Mouse (Mus musculus) hindbrain, embryonic 12.5 days (tissue): ENCODE measurements around the gene Parp1. TPM values are rescaled to one million over a fixed set of nuclear protein-coding genes. Genes with fewer than 3 reads are reported as not detected.
"Not testable (repeated sequence)": the region's sequence is repeated elsewhere in the genome, so short reads cannot be mapped to it uniquely, and the experiment has no call there.

Source experiments
- ATAC-seq: fragments of 200-750 bp; cut with Nextera tagmentation; 2 replicates; pipeline ENCODE4 v1.8.0; 2017; ENCODE audit warnings: moderate TSS enrichment; ENCODE audit not compliant: low FRiP score
- H3K27ac ChIP-seq: fragments of 300-500 bp; sonication (generic); 2 replicates; pipeline ENCODE4 v1.5.1; 2016; ENCODE audit warnings: mild to moderate bottlenecking
- H3K27me3 ChIP-seq: fragments of 300-500 bp; sonication (generic); 2 replicates; pipeline ENCODE4 v1.6.1; 2016; ENCODE audit warnings: mild to moderate bottlenecking
- H3K36me3 ChIP-seq: fragments of 300-500 bp; sonication (generic); 2 replicates; pipeline ENCODE4 v1.6.1; 2016; ENCODE audit warnings: mild to moderate bottlenecking
- H3K4me1 ChIP-seq: fragments of 300-500 bp; sonication (generic); 2 replicates; pipeline ENCODE4 v1.6.1; 2016
- H3K4me2 ChIP-seq: fragments of 300-500 bp; sonication (generic); replicated peaks from 2 replicates; pipeline ENCODE4 v1.6.1; 2016; ENCODE audit warnings: mild to moderate bottlenecking
- H3K4me3 ChIP-seq: fragments of 300-500 bp; sonication (generic); 2 replicates; pipeline ENCODE4 v1.5.1; 2016; ENCODE audit warnings: mild to moderate bottlenecking
- H3K9ac ChIP-seq: fragments of 300-500 bp; sonication (generic); 2 replicates; pipeline ENCODE4 v1.6.1; 2016; ENCODE audit warnings: mild to moderate bottlenecking, moderate library complexity
- H3K9me3 ChIP-seq: fragments of 300-500 bp; sonication (generic); replicated peaks from 2 replicates; pipeline ENCODE4 v1.6.1; 2016; ENCODE audit warnings: mild to moderate bottlenecking
- WGBS: fragments of 180-500 bp; shearing (Covaris S2); methylation state at CpG from one replicate; pipeline ENCODE4 v1.1.7; 2016; 5-methylcytosine and 5-hydroxymethylcytosine counted together
- polyA plus RNA-seq: library from polyadenylated mRNA; unstranded; fragments of >200 nt; fragmentation: Nextera tagmentation; extraction: Ambion mirVana; gene quantifications from 2 replicates; pipeline ENCODE4 v1.2.1, GENCODE M21; 2016

Gene Parp1
- polyA plus RNA-seq, 1 experiment from 2014 or later = 178 TPM

DNA sequence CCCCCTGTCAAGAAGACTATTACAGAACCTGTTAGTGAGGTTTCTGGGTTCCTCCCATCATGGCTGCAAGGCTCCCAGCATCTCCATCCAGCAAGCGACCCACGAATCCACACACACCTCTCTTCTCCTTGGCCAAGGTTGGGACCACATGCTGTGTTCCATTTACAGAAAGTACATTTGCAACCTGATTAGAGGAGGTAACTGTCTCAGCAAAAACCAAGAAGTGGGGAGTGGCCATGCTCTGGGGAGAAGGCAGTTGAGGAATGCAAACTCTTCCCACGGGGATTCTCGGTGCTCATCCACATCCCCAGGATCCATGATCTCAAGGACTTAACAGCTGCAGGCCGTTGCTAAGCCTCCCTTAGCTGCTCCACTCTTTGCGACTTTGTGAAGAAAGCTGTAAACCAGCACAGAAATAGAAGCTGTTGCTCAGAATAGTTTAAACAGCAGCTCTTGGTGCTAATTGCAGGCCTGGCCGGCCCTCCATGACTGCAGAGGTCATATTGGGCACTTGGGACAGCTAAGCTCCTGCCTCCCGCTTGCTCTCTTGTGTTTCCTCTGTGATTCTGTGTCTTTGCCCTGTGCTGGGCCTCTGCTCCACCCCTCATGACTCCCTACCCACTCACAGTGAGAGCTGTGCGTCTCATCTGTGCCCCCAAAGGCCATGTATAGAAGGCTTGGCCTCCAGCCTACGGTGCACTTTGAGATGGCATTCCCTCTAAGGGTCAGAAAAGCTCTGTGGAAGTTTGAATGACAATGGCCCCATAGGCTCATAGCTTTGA is 38.3 kb downstream of the Parp1 start:
- Histone ChIP-seq H3K27ac (no peak overlapping the region), H3K9ac (no peak overlapping the region), H3K27me3 (no peaks in the 10 kb centered on the region), H3K9me3 (0 out of 2 replicates have a peak, but pooled peaks cover 2% of the 10 kb centered on the region), H3K4me1 (no peaks in the 10 kb centered on the region), H3K4me3 (no peak overlapping the region), H3K36me3 (peaks cover 33% of the 10 kb centered on the region), H3K4me2 (no peak overlapping the region)
- ATAC-seq = no peak
- WGBS = 83% methylated on average over 10 of the region's 10 CpGs

DNA sequence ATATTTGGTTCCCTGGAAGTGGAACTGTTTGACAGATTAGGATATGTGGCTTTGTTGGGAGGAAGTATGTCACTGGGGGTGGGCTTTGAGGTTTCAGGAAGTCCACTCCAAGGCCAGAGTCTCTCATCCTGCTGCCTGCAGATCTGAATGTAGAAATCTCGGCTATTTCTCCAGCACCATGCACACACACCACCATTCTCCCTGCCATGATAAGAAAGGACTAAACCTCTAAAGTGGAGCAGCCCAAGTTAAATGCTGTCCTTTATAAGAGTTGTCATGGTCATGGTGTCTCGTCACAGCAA is 38.8 kb downstream of the Parp1 start:
- WGBS = 89% methylated on average over 2 of the region's 2 CpGs
- no peak overlapping the region for H3K9ac ChIP-seq
- H3K4me3 ChIP-seq = no peak overlapping the region
- no peaks in the 10 kb centered on the region for H3K27me3 ChIP-seq
- no peaks in the 10 kb centered on the region for H3K4me1 ChIP-seq
- 0 out of 2 replicates have a peak, but pooled peaks cover 2% of the 10 kb centered on the region for H3K9me3 ChIP-seq
- ATAC-seq = no peak
- H3K4me2 ChIP-seq = no peak overlapping the region
- H3K36me3 ChIP-seq = peaks cover 28% of the 10 kb centered on the region
- H3K27ac ChIP-seq = no peak overlapping the region

DNA sequence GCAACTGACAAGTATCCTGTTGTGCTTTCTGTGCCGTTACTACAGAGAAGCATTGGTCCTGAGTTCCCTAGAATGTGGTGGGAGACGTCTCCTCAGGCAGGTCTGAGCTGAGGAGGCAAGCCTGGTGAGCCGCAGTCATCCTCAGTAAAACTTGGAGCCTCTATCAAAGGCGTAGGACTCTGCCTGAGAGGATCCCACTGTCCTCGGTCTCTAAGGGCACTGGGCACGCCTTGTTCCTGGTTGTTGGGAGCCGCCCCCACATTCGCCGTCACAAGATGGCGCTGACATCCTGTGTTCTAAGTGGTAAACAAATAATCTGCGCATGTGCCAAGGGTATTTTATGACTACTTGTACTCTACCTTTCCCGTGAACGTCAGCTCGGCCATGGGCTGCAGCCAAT is 43.1 kb downstream of the Parp1 start:
- not testable (repeated sequence) for ATAC-seq, H3K4me2 ChIP-seq, H3K27me3 ChIP-seq, H3K4me1 ChIP-seq, H3K4me3 ChIP-seq, H3K9me3 ChIP-seq, H3K9ac ChIP-seq, H3K27ac ChIP-seq, H3K36me3 ChIP-seq
- 94% methylated on average over 10 of the region's 14 CpGs for whole genome bisulfite sequencing

DNA sequence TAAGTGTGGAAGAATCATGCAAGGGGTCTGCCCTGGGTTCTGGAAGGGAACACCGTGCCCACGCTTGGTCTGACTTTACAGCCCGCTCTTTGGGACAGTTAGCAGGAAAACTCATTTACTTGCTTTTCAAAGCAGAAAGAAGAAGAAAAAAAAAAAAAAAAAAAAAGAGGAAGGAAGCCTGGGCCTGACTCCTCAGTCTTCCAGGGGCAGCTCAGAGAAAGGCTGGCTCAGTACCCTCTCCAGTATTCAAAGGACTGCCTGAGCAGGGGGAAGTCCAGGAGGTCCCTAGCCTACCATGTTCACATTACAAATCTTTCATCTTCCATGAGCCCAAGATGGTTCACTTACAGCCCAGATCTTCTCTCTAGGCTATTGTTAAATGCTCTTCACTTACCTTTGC is 48.0 kb downstream of the Parp1 start:
- WGBS = 90% methylated on average over 3 of the region's 3 CpGs
- Histone ChIP-seq H3K27me3 (no peaks in the 10 kb centered on the region), H3K36me3 (no peaks in the 10 kb centered on the region)

DNA sequence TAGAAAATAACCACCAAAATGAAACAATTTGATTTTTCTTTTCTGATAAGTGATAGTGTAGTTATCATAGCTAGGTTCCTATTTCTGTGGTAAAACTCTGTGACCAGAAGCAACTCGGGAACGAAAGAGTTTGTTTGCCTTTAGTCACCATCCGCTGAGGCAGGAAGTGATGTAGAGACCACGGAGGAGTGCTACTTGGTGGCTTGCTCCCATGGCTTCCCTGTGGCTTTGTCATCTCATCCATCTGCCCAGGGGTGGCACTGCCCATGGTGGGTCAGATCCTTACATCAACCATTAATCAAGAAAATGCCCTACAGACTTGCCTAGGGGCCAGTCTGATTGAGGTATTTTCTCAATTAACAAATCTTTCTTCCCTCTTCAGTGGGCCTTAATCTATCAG is 53.7 kb downstream of the Parp1 start:
- Histone ChIP-seq H3K9ac (no peak overlapping the region), H3K4me2 (no peak overlapping the region), H3K36me3 (no peaks in the 10 kb centered on the region), H3K9me3 (peaks cover 3% of the 10 kb centered on the region; the same call in 1 of the 2 replicates), H3K27ac (no peak overlapping the region), H3K27me3 (no peaks in the 10 kb centered on the region), H3K4me1 (no peaks in the 10 kb centered on the region), H3K4me3 (no peak overlapping the region)
- ATAC-seq = no peak
- 89% methylated on average over 4 of the region's 4 CpGs for WGBS

More for the DNA sequence above, 48.0 kb downstream of the Parp1 start:
- H3K4me2 ChIP-seq = no peak overlapping the region
- no peaks in the 10 kb centered on the region for H3K4me1 ChIP-seq
- no peak overlapping the region for H3K27ac ChIP-seq
- no peak for ATAC-seq
- 0 out of 2 replicates have a peak, but pooled peaks cover 1% of the 10 kb centered on the region for H3K9me3 ChIP-seq
- H3K4me3 ChIP-seq = no peak overlapping the region
- no peak overlapping the region for H3K9ac ChIP-seq

DNA sequence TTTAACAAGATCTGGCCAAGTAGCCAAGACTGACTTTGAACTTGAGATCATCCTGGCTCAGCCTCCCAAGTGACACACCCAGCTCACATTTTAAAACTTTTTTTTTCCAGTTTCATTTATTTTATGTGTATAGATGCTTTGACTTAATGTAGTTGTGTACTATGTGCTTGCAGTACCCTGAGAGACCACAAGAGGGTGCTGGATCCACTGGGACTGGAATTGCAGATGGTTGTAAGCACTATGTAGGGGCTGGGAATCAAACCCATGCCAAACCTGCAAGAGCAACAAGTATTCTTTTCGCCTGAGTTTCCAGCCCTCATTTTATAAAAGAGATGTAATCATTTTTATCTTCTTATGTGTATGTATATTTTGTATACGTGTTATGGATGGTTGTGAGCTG is 55.2 kb downstream of the Parp1 start:
- no peaks in the 10 kb centered on the region for H3K4me1 ChIP-seq
- H3K4me3 ChIP-seq = no peak overlapping the region
- H3K9ac ChIP-seq = no peak overlapping the region
- no peaks in the 10 kb centered on the region for H3K36me3 ChIP-seq
- ATAC-seq = no peak
- peaks cover 3% of the 10 kb centered on the region; the same call in 1 of the 2 replicates for H3K9me3 ChIP-seq
- H3K4me2 ChIP-seq = no peak overlapping the region
- WGBS = 96% methylated on average over 2 of the region's 2 CpGs
- H3K27me3 ChIP-seq = no peaks in the 10 kb centered on the region
- H3K27ac ChIP-seq = no peak overlapping the region

DNA sequence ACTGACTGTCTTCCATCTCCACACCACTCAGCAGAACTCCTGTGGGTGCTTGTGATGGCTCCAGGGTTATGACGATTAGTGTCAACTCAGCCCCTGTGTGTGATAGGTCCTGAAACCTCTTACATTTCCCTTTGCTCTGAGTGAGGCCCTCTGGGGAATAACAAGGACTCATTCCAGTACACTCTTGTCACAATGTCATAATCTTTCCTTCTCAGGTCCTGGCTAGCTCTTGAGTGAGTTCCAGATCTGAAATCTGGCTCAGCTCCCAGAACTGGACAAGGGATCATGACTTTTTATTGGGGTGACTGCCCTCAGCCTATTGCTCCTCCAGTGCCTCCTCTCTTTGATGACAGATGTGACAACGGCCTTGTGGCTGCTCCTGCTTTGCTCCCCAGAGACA is 57.4 kb downstream of the Parp1 start:
- peaks cover 3% of the 10 kb centered on the region; the same call in 1 of the 2 replicates for H3K9me3 ChIP-seq
- H3K36me3 ChIP-seq = no peaks in the 10 kb centered on the region
- no peak overlapping the region for H3K4me2 ChIP-seq
- no peaks in the 10 kb centered on the region for H3K4me1 ChIP-seq
- WGBS = 74% methylated on average over 2 of the region's 2 CpGs
- no peak overlapping the region for H3K9ac ChIP-seq
- H3K27me3 ChIP-seq = no peaks in the 10 kb centered on the region
- no peak overlapping the region for H3K27ac ChIP-seq
- no peak overlapping the region for H3K4me3 ChIP-seq
- ATAC-seq = no peak

DNA sequence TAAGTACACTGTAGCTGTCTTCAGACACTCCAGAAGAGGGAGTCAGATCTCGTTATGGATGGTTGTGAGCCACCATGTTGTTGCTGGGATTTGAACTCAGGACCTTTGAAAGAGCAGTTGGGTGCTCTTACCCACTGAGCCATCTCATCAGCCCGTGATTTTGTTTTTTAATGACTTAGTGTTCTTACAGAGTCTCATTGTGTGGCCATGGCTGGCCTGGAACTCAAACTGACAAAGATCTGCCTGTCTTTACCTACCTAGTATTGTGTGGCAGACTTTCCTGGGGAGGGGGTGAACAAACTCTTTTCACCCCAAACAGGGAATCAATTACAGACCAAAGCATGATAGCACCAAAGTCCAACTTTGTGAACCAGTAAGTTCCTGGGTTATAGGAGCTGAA is 69.1 kb downstream of the Parp1 start:
- peaks cover 18% of the 10 kb centered on the region for H3K4me1 ChIP-seq
- H3K9me3 ChIP-seq, H3K36me3 ChIP-seq, H3K4me2 ChIP-seq, H3K27ac ChIP-seq, H3K27me3 ChIP-seq, H3K9ac ChIP-seq, H3K4me3 ChIP-seq, ATAC-seq: not testable (repeated sequence)
- 85% methylated on average over 2 of the region's 2 CpGs for WGBS

DNA sequence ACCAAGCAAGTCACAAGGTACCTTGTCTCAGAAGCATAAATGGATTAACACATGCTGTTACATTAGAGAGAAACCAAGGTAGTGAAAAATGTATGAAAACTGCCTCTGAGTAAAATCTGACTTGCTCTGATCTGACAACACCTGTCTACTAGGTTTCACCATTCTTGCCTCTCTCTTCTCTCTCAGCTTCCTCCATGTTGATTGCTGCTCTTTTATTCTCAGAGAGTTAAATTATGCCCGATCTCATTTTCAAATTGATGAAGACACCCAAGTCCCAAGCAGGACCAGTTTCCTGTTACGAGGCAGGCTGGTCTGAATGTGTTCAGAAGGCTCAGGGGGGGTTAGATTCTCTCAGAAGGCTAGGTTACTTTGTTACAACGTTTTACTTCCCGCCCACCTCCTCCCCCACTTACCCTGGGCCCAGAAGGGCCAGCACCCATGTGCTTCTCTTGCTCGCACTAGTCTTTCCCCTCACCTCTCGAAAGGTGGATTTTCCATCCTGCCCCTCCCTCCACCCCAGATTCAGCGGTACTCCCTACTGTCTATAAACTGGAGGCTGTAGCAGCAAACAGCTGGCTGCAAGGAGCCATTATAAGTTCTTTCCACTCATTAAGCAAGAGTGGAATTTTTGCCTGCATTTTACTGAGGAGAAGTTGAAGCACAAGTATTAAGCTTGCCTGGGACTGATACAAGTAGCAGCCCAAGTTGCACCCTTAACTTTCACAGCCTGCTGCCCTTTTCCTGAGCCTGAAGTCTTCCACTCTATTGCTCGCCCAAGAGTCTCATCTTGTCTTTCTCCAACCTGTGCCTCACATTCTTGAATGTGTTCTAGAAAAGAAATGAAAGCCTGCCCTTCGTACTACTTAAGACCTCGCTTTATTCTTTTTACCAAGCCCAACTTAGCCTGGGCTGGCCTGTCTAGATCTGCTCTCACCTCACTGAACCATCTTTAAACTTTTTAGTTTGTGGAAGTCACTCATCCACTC is 71.0 kb downstream of the Parp1 start:
- Histone ChIP-seq H3K9ac (peak overlapping the region; percentile 97), H3K4me3 (peak overlapping the region; percentile 95), H3K9me3 (no peaks in the 10 kb centered on the region), H3K36me3 (0 out of 2 replicates have a peak, but pooled peaks cover 3% of the 10 kb centered on the region), H3K27ac (no peak overlapping the region), H3K4me2 (peak overlapping the region; percentile 84), H3K4me1 (peaks cover 22% of the 10 kb centered on the region), H3K27me3 (no peaks in the 10 kb centered on the region)
- 50% methylated on average over 10 of the region's 10 CpGs for WGBS
- ATAC-seq = no peak

DNA sequence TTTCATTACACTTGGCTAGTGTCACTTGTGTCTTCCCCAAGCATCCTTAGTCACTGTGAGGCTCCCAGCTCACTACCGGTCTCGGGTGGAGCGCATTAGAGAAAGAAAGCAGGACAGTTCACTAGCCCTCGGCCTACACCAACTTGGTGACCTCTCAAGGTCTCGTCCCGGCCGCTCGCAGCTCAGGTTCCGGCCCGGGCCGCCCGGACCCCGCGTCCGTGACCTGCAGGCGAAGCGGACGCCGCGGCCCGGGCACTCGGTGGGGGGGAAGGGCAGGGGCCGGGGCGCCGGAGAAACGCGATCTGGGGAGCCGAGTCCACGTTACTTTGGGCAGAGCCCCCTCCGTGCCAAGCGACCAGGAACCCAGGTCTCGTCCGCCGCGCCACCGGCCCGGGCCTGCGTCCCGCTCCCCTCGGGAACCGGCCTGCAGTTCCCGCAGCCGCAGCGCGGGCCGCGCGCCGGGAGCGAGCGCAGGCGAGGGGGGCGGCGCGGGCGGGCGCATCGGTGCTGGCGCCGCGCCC is 71.9 kb downstream of the Parp1 start:
- peak overlapping the region; percentile 95 for H3K4me3 ChIP-seq
- no peaks in the 10 kb centered on the region for H3K27me3 ChIP-seq
- H3K36me3 ChIP-seq = 0 out of 2 replicates have a peak, but pooled peaks cover 3% of the 10 kb centered on the region
- WGBS = under 1% methylated on average over 48 of the region's 61 CpGs
- H3K9ac ChIP-seq = peak overlapping the region; percentile 97
- H3K27ac ChIP-seq = peak overlapping the region; percentile 92
- H3K9me3 ChIP-seq = no peaks in the 10 kb centered on the region
- H3K4me2 ChIP-seq = peak overlapping the region; percentile 84
- peak; percentile 77 for ATAC-seq
- peaks cover 25% of the 10 kb centered on the region for H3K4me1 ChIP-seq

DNA sequence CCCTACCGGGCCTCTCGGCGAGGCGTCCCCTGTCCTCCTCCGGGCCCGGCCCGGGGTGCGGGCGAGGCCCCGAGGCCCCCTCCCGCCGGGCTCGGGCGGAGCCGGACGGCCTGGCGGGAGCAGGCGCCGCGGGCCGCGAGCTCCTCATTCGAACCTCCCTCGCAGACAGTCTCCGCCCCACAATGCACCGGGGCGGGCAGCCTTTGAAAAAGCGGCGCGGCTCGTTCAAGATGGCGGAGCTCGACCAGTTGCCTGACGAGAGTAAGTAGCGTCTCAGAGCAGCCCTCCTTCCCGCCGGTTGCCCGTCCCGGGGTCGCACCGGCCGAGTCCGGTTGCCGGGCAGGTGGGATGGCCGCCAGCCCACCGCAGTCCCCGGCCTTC is 72.4 kb downstream of the Parp1 start, which contains the start of gene Lin9:
TSS of gene Lin9 (plus strand) at position 14 of the 381 bp plus-strand sequence.
- Histone ChIP-seq H3K27me3 (no peaks in the 10 kb centered on the region), H3K4me2 (peak within 1 kb of the TSS; percentile 84), H3K9ac (peak within 1 kb of the TSS; percentile 97), H3K4me3 (peak within 1 kb of the TSS; percentile 95), H3K9me3 (no peaks in the 10 kb centered on the region), H3K4me1 (peaks cover 25% of the 10 kb centered on the region), H3K27ac (peak within 1 kb of the TSS; percentile 92), H3K36me3 (0 out of 2 replicates have a peak, but pooled peaks cover 3% of the 10 kb centered on the region)
- WGBS = under 1% methylated on average over 47 of the region's 47 CpGs
- peak; percentile 89 for ATAC-seq
